Mouse (Mus musculus) cerebellum, adult 11 months (tissue): Measurements from ENCODE around the gene Tpt1.
A peak's percentile ranks its signal among the peaks of the same experiment; 100 is the strongest.
"Not testable (repeated sequence)": the region's sequence is repeated elsewhere in the genome, so short reads cannot be mapped to it uniquely, and the experiment has no call there.

Experiments
- DNase-seq: peaks from one replicate; pipeline ENCODE4 v3.0.0; 2022

The Tpt1 gene

DNA sequence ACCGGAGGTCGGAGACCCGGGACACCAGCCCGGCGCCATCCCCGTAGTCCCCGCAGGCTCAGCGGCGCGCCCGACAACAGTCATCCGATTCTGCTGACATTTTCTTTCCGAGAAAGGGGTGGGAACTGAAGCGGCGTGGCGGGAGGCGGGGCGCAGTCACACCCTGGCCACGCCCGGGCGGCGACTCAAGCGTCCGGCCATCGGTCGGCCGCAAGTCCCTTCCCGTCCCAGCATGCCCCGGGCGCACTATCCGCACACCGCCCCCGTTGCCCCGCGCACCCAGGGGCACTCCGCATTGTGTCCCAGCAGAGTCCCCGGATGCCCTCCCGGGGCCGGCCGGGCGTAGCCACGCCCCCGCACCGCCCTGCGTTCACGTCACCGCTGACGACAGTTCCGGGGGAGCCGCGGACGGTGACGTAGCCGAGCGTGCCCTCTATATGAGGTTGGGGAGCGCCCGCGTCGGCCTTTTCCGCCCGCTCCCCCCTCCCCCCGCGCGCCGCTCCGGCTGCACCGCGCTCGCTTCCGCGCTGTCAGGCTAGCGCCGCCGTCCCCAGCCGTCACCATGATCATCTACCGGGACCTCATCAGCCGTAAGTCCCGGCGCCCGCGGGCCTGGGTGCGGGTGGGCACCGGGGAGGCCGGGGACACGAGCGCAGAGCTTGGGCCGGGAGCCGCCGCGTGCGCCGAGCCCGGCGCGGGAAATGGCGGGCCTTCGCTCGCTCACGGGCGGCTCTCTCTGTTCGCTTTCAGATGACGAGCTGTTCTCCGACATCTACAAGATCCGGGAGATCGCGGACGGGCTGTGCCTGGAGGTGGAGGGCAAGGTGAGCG is at the start of gene Tpt1:
Tpt1 (plus strand) TSS at position 227 of the 831 bp plus-strand sequence.
- peak; percentile 99 for DNase-seq

DNA sequence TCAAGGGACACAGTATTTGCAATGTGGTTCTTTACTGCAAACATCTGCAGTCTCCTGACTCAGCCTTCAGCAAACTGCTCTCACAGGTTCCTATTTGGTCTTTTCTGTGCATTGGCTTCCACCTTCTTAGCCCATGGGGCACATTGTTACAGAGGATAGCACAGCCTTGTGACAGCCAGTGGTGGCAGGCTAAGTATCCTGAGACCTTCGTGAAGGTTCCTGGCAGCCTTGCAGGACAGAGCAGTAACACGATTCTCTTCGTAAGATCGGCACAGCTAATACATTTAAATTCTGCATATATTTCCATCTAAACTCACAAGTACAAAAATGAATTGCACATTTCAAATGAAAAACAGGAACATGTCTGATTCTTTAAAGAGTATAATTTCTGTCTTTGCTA is 49.0 kb upstream of the Tpt1 start:
- DNase-seq: no peak

DNA sequence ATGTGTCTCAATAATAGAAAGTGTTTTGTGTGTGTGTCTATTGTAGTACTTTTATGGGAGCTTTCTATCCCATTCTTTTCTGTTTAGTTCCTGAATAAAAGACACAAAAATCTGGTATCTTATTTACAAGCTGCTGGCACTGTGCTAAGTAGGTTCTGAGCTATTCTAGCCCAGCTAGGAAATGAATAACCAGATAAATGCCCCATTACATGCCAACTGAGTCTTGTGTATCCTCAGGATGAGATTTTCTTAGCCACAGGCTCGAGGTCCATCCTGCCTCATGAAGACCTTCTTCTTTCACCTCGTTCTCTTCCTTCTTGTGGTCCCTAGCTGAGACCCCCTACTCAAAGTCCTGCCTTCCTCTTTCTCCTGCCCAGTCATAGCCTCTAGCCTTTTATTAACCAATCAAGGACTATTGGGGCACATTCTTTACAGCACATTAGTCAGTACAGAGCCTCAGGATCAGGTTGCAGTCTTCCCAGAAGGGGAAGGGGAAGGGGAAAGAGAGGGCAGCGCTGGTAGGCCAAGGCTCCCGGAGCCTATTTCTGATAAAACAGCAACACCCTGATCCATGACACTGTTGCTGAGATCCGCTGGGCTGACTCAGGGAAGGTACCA is 47.0 kb upstream of the Tpt1 start:
- DNase-seq: no peak

DNA sequence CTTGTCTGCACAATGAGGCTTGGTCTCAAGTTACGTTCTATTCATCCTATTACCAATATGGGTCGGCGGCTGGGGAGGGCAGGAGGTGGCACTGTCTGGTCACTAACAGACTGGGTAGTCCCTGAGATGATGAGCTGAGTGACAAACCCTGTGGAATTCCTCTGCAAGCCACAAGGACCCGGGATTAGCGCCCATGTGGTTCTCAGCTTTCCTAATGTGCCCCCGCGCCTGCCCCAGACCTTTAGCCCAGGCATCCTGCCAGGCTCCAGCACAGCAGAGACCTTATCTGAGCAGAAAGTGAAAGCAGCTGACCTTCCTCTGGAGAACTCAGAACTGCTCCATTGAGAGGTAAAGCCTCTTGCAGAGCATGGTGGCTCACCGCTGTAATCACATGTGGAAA is 37.1 kb upstream of the Tpt1 start:
- no peak for DNase-seq

DNA sequence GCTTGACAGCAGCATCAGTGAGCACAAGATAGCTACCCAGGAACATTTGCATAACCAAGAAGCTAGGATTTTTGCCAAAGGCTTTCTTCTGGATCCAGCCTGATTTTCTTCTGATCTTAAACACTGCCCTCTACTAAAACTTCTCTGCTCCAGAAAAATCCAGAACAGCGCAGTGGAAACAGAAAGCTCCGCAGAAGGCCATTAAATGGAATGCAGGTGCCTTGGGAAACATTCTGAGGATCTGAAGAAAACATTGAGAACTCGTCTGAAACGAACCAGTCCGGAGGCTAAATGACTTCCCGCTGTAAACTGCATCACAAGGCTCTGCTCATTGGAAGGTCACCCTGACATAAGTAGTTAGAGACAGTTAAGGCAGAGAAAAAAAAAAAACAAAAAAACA is 35.0 kb upstream of the Tpt1 start:
- DNase-seq: no peak

DNA sequence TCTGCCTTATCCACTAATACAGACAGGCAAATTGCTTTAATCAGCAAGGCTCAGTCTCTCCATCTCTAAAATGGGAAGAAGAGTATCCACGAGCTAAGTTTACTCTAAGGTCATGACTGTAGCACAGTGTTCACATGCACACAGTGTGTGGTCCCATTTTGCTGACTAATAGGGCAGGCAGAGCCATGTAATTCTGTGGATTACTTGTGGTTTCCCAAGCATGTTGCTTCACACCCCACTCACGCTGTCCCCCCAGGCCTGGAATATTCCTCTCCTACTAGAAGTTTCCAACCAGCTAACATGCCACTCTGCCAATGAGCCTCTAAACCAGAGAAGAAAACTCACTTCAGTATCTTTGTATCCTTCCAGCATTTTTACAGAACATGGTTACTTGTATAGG is 26.4 kb upstream of the Tpt1 start:
- DNase-seq: no peak

DNA sequence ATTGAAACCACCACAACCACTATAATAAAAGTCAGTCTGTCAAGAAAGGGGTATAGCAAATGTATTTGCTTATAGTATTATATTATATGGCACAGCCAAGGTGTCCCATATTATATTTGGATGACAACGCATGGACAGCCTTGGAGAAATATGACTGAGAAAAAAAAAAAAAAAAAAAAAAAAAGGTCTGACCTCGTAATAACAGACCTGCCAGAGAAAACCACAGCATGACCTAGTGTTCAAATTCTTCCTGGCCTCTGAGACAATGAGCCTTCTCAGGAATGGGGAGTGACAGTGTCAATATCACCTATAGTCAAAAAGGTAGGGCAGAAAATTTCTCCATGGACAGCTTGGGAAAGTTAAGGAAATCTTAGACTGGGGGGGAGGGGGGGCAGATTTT is 25.6 kb upstream of the Tpt1 start:
- DNase-seq: no peak

DNA sequence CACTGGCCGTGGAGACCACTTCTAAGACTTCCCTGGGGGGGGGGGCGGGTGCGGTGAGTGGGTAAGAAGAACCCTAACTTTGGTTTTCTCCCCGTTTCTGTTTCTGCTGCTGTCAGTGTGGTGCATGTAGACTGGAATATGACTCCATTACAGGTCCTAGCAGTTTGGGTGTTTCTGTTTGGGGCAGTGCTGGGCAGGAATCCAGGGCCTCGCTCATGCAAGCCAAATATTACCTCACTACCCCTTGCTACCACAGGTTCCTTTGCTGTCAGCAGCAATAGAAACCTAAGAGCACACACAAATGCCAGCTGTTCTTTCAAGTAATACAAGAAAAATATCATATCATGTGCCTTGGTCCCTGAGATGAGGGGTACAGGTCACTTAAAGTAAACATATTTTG is 24.9 kb upstream of the Tpt1 start:
- no peak for DNase-seq

DNA sequence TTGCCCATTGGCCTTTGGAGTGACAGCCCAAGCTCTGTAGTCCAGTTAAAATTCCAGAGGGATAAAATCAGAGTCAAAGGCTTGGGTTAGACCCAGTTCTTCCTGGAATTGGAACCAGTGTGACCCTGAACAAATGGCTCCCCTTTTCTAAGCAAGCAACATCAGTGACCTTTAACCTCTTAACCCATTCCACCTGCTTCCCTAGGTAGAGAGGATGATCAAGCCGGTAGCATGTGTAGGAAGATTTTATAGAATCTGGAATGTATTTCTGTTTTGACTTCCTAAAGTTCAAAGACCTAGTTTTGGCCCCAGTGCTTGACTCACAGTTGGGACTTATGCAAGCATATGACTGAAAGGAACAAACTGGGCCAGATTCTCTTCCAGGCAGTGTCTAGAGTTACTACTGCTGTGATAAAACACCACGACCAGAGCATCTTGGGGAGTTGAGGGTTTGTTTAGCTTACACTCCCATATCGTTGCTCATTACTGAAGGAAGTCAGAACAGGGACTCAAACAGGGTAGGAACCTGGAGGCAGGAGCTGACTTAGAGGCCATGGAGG is 18.0 kb upstream of the Tpt1 start:
- DNase-seq: no peak

DNA sequence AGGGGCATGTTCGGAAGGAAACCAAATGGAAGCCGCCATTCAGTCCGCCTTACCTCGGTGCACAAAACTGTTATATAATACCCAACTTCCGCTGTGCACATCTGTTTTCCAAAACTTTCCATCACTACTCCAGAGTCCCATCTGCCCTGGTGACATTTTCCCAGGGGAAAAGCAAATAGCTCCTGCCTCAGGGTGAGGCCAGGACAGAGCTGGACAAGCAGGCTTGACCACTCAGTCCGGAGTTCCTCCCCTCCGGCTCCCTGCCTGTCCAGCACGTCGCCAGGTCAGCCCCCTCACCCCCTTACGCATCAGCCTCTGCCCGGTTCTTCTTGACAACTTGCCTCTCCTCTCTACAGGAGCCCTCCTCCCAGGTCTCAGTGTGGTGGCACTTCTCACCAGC is 16.7 kb upstream of the Tpt1 start:
- no peak for DNase-seq

DNA sequence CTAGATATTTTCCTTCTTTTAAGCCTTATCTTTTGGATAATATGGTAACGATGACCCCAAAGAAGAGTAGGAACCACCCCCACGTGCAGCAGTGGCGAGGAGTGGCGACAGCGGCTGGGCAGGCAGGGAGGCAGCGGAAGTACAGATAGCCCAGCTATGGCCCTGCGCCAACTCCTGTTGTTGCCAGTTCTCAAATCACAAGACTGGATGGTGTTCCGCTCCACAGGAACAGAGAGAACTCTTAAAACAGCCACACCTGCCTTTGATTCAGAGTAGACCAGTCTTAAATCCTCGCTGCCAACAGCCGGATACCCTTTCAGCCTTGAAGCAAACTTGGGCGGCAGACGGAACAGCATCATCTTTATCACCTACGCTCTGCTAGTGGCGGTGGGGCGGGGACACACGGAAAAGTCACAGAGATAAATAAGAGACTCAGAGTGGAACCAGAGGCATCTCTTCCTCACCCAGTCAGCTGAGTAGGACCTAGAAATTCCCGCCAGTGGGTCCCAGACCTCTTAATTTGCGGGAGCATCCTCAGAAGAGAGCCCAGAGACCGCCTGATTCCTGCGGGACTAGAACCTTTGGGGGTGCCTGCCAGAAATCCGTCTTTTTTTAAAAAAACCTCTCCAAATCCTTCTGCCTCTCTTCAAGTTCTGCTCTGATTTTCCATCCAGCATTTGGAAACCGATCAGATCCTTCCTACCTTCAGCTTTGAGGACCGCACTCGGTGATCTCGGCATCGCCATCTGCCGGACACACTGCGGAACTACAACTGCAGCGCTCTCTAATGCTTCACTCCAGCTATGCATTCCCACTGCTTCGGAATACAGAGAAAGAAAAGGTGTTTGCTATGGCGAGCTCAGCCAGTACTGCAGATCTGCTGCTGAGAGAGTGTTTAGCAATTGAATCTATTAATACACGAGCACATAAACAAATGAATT is 15.8 kb upstream of the Tpt1 start:
- DNase-seq: peak; percentile 87

DNA sequence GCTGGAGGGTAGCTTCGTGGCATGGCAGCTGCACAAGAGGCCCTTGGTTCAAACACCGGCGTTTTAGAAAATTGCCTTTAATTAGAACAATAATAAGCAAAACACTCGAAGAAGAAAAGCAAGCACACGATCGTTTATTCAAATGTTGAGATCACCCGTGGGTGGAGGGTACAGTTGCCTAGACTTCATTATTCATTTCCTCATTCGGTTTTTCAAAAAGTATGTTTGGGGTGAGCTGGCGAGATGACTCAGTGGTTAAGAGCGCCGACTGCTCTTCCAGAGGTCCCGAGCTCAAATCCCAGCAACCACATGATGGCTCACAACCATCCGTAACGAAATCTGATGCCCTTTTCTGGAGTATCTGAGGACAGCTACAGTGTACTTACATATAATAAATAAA is 15.1 kb upstream of the Tpt1 start:
- DNase-seq: not testable (repeated sequence)

DNA sequence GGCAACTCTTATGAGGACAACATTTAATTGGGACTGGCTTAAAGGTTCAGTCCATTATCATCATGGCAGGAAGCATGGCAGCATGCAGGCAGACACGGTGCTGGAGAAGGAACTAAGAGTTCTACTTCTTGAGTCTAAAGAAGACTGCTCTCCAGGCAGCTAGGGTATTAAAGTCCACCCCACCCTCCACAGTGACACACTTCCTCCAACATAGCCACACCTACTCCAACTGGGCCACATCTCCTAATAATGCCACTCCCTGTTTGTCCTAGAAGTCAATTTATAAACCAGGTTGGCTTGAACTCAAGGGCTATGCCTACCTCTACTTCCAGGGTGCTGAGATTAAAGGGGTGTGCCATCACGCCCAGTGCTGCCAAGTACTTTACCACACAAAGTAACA is 12.9 kb upstream of the Tpt1 start:
- DNase-seq: no peak

DNA sequence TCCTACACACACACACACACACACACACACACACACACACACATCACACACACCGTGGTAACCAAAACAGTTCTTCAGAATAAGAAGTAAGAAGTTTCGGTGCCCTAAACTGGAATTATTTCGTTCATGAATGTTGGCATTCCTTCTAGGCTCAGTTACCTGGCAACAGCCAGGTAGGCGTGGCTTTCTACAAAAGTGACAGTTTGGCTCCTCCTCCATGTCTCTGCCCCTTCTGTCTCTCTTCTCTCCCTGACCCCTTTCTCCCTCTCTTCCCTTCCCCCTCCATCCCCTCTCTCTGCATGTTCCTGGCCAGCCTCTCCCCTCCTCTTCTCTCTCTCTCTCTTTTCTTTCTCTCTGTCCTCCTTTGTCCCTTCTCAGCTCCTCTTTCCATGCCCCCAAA is 11.9 kb upstream of the Tpt1 start:
- DNase-seq: no peak

DNA sequence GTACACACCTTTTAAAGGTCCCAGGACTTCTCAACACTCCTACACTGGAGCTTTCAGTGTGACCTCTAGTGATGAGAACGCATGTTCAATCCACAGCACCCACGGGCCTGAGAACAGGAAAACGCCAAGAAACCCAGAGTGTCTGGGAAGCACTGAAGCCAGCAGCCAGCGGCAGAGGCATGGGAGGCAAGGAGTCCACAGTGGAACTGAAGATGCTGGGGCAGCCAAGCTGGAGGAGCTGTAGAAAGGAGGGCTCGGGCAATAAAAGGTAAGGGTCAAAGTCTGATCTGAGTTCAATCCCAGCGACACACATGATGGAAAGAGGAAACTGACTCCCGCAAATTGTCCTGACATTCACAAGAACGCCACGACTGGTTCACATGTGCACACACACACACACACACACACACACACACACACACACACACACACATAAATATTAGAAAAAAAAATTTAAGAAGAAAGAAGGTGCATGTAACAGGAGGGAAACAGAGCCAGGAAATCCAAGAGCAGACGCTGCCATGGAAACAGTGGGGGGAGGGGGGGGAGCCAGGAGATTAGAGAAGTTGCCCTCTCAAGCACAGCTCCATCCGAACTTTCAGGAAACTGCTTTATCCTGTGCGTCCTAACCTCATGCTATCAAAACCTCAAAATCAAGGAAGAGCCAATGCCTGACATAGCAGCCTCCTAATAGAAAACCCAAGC is 11.2 kb upstream of the Tpt1 start:
- no peak for DNase-seq

DNA sequence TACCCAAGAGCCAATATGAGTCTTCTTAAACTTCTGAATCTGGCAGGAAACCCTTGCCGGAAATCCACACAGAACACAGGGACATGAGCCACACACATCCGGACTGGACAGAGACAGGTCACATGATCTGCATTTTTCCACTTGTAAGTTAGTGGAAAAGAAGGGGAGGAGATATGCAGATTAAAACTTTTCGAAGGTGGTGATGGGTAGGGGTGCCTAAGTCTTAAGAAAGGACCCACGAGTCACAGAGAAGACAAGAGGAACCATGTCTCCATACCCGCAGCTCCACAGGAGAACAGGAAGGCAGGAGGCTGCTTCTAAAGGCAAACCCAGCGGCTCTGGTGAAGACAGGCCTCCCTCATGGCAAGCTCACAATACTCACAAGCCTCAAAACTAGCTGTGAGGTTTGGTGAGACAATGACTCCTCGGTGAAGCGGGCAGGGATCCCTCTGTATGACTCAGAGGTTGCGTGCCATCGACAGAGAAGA is 10.6 kb upstream of the Tpt1 start:
- DNase-seq: no peak

DNA sequence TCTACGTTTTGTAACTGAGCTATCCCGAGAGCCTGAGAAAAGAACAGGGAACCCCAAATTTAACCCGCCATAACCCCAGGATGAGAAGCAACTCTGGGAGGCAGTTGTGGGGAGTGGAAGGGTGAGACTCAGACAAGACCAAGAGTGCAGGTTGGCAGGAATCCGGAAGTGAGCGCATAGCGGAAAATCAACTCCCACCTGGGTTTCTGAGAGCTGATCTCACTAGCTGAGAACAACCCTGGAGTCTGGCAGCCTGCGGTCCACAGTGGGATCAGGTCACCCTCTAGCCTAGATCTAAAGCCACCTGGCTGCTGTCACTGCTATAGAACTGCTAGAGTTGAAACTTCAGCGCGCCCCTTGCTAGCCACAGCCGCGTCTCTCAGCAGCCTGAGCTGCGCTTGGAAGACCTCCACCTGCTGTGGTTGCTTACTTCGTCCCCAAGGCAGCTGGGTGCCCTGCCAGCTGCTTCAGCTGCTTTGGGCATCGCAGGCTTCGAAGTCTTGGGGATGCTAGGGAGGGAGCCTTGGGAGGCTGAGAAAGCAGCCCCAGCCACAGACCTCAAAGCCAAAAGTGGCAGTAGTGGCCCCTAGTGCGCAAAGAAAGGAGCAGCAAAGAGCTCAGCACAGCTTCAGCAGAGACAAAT is 10.0 kb upstream of the Tpt1 start:
- DNase-seq: peak; percentile 25

DNA sequence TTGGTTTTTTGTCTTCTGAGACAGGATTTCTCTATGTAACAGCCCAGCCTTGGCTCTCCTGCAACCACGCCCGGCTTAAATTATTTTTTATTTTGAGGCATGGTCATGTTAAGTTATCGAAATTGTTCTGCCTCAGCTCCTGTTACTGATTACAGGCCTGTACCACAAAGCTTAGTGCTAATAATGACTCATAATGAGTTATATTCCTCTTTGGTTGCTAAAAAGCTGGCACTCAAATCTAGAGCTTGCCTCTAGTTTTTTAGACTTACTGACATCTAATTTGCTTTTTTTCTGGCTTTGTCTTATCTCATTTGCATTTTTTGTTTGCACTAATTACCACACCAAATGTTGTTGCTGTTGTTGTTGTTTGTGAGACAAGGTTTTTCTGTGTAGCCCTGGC is 8.3 kb upstream of the Tpt1 start:
- DNase-seq: no peak

DNA sequence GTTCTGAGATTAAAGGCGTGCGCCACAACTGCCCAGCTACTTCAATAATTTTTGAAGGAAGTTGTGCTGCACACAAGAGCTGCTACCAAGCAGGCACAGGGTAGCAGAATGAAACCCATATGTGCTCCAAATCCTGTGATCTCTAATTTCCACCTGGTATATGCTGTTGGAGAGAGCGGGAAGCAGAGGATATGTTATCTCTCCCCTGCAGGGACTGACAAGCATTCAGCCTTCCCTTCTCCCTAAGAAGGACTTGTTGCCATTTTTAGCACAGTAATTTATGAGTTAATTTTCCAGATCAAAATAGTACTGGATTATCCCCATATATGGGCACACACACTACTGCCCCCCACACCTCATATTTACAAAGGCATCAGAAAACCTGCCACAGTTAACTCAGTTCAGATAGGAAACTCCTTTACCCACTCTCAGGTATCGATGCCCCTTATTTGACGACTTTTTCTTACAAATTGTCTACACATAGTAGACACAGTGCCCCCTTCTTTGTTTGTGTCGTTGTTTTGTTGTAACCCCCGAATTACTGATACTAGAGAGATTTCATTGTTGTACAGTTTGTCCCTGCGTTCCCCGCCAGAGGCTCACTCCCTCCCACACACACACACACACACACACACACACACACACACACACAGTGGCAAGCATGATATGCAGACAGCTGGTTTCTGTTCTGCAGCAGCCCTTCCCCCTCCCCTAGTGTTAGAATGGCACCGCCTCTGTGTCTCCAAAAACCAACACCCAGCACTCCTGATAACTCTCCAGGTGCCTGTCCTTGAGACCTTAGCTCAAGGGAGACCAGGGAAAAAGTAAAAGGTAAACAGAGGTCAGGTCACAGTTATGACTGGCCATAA is 7.6 kb upstream of the Tpt1 start:
- DNase-seq: no peak

DNA sequence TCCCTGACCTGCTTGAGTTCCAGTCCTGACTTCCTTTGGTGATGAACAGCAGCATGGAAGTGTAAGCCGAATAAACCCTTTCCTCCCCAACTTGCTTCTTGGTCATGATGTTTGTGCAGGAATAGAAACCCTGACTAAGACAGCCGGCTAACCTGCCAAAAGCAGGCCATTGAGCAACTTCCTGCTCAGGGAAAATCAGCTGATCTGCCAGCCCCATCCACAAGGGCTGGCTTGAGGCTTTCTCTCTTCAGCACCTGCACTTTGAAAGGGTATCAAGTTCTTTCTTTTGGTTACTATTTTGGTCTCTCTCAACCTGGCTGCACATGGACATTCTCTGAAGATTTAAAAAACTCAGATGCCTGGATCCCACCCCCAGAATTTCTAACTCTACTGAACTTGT is 3.1 kb upstream of the Tpt1 start:
- DNase-seq: not testable (repeated sequence)
